Mouse (Mus musculus) heart, embryonic 13.5 days (tissue): ENCODE data around the gene Rhbdl2. TPM values are rescaled to one million over a fixed set of nuclear protein-coding genes. Genes with fewer than 3 reads are reported as not detected.

ENCODE experiments used
- ATAC-seq: fragments of 200-750 bp; cut with Nextera tagmentation; 2 replicates; pipeline ENCODE4 v1.8.0; 2017; ENCODE audit warnings: moderate TSS enrichment; ENCODE audit not compliant: insufficient number of reproducible peaks, low FRiP score, low TSS enrichment; ENCODE audit errors: extremely low read depth
- H3K27ac ChIP-seq: fragments of 300-500 bp; sonication (generic); replicated peaks from 2 replicates; pipeline ENCODE4 v1.5.1; 2015; ENCODE audit warnings: moderate library complexity, mild to moderate bottlenecking, inconsistent platforms
- H3K27me3 ChIP-seq: fragments of 300-500 bp; sonication (generic); replicated peaks from 2 replicates; pipeline ENCODE4 v1.6.1; 2015; ENCODE audit warnings: mild to moderate bottlenecking, inconsistent platforms
- H3K36me3 ChIP-seq: fragments of 300-500 bp; sonication (generic); 2 replicates; pipeline ENCODE4 v1.6.1; 2015; ENCODE audit warnings: mild to moderate bottlenecking, inconsistent platforms
- H3K4me1 ChIP-seq: fragments of 300-500 bp; sonication (generic); 2 replicates; pipeline ENCODE4 v1.6.1; 2015; ENCODE audit warnings: inconsistent platforms
- H3K4me2 ChIP-seq: fragments of 300-500 bp; sonication (generic); 2 replicates; pipeline ENCODE4 v1.6.1; 2015; ENCODE audit warnings: inconsistent platforms, mild to moderate bottlenecking, moderate library complexity
- H3K4me3 ChIP-seq: fragments of 300-500 bp; sonication (generic); 2 replicates; pipeline ENCODE4 v1.5.1; 2015; ENCODE audit warnings: moderate library complexity, mild to moderate bottlenecking, inconsistent platforms
- H3K9ac ChIP-seq: fragments of 300-500 bp; sonication (generic); 2 replicates; pipeline ENCODE4 v1.6.1; 2015; ENCODE audit warnings: inconsistent platforms, mild to moderate bottlenecking, moderate library complexity
- H3K9me3 ChIP-seq: fragments of 300-500 bp; sonication (generic); 2 replicates; pipeline ENCODE4 v1.6.1; 2016; ENCODE audit warnings: inconsistent platforms
- WGBS: fragments of 180-500 bp; shearing (Covaris S2); methylation state at CpG from one replicate; pipeline ENCODE4 v1.1.7; 2015; ENCODE audit warnings: mixed read lengths; 5-methylcytosine and 5-hydroxymethylcytosine counted together
- polyA plus RNA-seq: library from polyadenylated mRNA; unstranded; fragments of >200 nt; fragmentation: Nextera tagmentation; extraction: Ambion mirVana; gene quantifications from 2 replicates; pipeline ENCODE4 v1.2.1, GENCODE M21; 2015

The Rhbdl2 gene
- polyA plus RNA-seq, 1 experiment from 2014 or later = 2.2 TPM

GRCm38 (mm10) chr4:123767807-123768206 is 19.9 kb upstream of the Rhbdl2 start:
- 58% methylated on average over 3 of the region's 3 CpGs for WGBS
- ATAC-seq = no peak
- Histone ChIP-seq H3K36me3 (no peaks in the 10 kb centered on the region), H3K9ac (no peak overlapping the region), H3K4me1 (no peaks in the 10 kb centered on the region), H3K4me2 (no peak overlapping the region), H3K27me3 (no peaks in the 10 kb centered on the region), H3K4me3 (no peak overlapping the region), H3K9me3 (no peaks in the 10 kb centered on the region), H3K27ac (no peak overlapping the region)

GRCm38 (mm10) chr4:123768234-123768633 is 19.4 kb upstream of the Rhbdl2 start:
- Histone ChIP-seq H3K4me2 (no peak overlapping the region), H3K36me3 (no peaks in the 10 kb centered on the region), H3K27ac (no peak overlapping the region), H3K27me3 (no peaks in the 10 kb centered on the region), H3K4me3 (no peak overlapping the region), H3K4me1 (no peaks in the 10 kb centered on the region), H3K9me3 (no peaks in the 10 kb centered on the region), H3K9ac (no peak overlapping the region)
- WGBS = 77% methylated on average over 4 of the region's 4 CpGs
- no peak for ATAC-seq

DNA sequence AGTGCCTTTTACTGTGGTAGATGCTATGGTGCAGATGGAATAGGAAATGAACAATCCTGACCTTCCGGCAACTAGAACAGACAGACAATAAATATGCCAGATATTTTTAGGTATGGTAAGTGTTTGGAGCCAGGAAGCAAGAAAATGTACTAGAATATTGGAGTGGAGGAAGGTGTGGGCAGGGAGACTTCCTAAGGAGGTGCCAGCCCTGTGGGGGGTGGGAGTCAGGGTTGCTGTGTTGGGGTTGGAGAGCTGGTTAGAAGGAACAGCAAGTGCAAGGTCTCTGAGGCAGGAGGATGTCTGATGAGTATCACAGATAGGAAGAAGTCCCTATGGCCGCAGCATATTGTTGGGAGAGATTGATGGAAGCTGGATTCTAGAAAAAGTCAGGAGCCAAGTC is 5.0 kb downstream of the Rhbdl2 start:
- H3K27ac ChIP-seq = no peak overlapping the region
- ATAC-seq = no peak
- H3K36me3 ChIP-seq = no peaks in the 10 kb centered on the region
- H3K9me3 ChIP-seq = no peaks in the 10 kb centered on the region
- no peaks in the 10 kb centered on the region for H3K27me3 ChIP-seq
- WGBS = 76% methylated on average over 2 of the region's 2 CpGs
- H3K4me3 ChIP-seq = no peak overlapping the region
- no peak overlapping the region for H3K9ac ChIP-seq
- no peak overlapping the region for H3K4me2 ChIP-seq
- peaks cover 12% of the 10 kb centered on the region for H3K4me1 ChIP-seq

DNA sequence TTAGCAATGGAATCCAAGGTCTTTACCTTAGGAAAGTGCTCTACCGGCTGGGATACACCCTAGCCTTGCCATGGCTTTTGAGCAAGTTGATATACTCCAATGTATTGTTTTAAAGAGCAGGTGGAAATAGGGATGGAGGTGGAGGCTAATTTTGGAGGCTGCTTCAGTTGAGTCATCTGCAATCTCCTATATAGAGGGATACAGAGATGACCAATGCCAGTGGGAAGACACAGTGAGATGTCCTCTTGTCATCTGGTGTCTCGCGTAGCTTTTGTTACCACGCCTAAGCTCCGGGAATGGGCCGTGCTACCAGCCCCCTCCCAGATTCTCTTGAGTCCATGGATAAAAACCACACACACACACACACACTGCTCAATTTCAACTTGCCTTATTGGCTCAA is 5.5 kb downstream of the Rhbdl2 start:
- Histone ChIP-seq H3K4me1 (peaks cover 7% of the 10 kb centered on the region), H3K9me3 (no peaks in the 10 kb centered on the region), H3K4me3 (no peak overlapping the region), H3K27ac (no peak overlapping the region), H3K36me3 (no peaks in the 10 kb centered on the region), H3K9ac (no peak overlapping the region), H3K4me2 (no peak overlapping the region), H3K27me3 (no peaks in the 10 kb centered on the region)
- 85% methylated on average over 6 of the region's 6 CpGs for WGBS
- no peak for ATAC-seq

- Histone ChIP-seq H3K4me1 (no peaks in the 10 kb centered on the region), H3K27ac (no peak overlapping the region), H3K9me3 (no peaks in the 10 kb centered on the region), H3K36me3 (no peaks in the 10 kb centered on the region), H3K27me3 (no peaks in the 10 kb centered on the region), H3K9ac (no peak overlapping the region), H3K4me2 (no peak overlapping the region), H3K4me3 (no peak overlapping the region)
- no peak for ATAC-seq
- 71% methylated on average over 2 of the region's 2 CpGs for WGBS
Measured at GRCm38 (mm10) chr4:123795057-123795456, 7.4 kb downstream of the Rhbdl2 start.

DNA sequence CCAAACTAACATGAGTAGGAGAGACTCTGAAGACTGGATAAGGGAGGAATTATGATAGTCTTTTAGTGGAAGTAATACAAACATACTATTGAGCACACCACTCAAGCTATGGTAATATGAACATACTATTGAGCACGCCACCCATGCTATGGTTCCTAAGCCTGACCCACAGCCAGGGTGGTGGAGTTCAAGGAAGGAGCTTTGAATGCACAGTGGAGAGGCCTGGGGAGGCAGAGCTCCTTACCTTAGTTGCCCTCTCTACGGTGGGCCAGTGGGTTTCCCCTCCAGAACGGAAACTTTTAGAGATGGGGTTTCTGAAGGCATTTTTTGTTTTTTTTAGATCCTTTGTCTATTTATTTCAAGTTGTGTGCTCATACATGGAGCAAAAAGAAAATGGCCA is 9.7 kb downstream of the Rhbdl2 start:
- Histone ChIP-seq H3K27ac (no peak overlapping the region), H3K36me3 (no peaks in the 10 kb centered on the region), H3K9me3 (no peaks in the 10 kb centered on the region), H3K27me3 (no peaks in the 10 kb centered on the region), H3K4me3 (no peak overlapping the region), H3K4me1 (no peaks in the 10 kb centered on the region), H3K9ac (no peak overlapping the region), H3K4me2 (no peak overlapping the region)
- ATAC-seq = no peak
- 87% methylated on average over 3 of the region's 3 CpGs for WGBS

DNA sequence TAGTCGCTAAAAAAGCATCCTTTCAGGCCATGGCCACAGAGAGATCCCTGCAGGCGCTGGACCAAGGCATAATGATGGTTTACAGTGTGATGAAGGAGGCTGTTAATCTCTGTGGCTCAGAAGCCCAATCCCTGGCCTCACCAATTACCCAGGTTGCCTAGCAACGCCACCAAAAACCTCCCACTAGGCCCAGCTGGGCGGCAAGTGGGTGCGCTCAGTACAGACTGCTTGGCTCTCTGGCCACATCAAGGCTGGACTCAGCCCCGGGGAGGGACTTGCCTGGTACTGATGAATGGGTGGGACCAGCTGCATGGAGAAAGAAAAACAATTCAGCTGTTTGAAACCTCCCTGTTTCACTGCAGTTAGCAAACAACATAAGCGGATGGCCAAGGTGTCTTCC is 10.2 kb downstream of the Rhbdl2 start:
- WGBS = 57% methylated on average over 7 of the region's 7 CpGs
- no peak for ATAC-seq
- Histone ChIP-seq H3K4me2 (no peak overlapping the region), H3K9ac (no peak overlapping the region), H3K4me3 (no peak overlapping the region), H3K36me3 (no peaks in the 10 kb centered on the region), H3K9me3 (no peaks in the 10 kb centered on the region), H3K4me1 (no peaks in the 10 kb centered on the region), H3K27me3 (no peaks in the 10 kb centered on the region), H3K27ac (no peak overlapping the region)

DNA sequence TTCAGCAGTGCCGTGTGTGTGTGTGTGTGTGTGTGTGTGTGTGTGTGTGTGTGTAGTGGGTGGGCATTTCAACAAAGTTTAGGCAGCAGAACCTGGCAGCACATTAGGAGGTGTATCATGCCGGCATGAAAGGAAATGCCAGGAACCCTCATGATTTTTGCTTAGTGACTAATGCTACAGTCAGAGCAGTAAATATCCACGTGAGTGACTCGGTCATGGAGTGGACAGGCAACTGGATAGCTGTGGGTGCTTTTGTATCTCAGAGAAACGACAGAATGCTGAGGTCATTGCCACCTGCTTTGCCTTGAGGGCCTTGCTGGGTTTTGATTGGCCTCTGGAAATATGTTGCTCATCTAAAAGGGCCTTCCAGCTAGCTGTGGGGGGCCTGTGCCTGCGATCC is 16.0 kb downstream of the Rhbdl2 start:
- ATAC-seq = no peak
- 64% methylated on average over 6 of the region's 6 CpGs for WGBS
- Histone ChIP-seq H3K9ac (no peak overlapping the region), H3K4me3 (no peak overlapping the region), H3K9me3 (0 out of 2 replicates have a peak, but pooled peaks cover 3% of the 10 kb centered on the region), H3K27me3 (no peaks in the 10 kb centered on the region), H3K4me1 (no peaks in the 10 kb centered on the region), H3K27ac (no peak overlapping the region), H3K4me2 (no peak overlapping the region), H3K36me3 (no peaks in the 10 kb centered on the region)

GRCm38 (mm10) chr4:123808304-123808703 is 20.6 kb downstream of the Rhbdl2 start:
- H3K4me3 ChIP-seq = no peak overlapping the region
- H3K4me2 ChIP-seq = no peak overlapping the region
- peaks cover 15% of the 10 kb centered on the region for H3K4me1 ChIP-seq
- 0 out of 2 replicates have a peak, but pooled peaks cover 3% of the 10 kb centered on the region for H3K9me3 ChIP-seq
- H3K27ac ChIP-seq = no peak overlapping the region
- no peaks in the 10 kb centered on the region for H3K36me3 ChIP-seq
- no peak overlapping the region for H3K9ac ChIP-seq
- no peak for ATAC-seq
- WGBS = 79% methylated on average over 11 of the region's 11 CpGs
- no peaks in the 10 kb centered on the region for H3K27me3 ChIP-seq

DNA sequence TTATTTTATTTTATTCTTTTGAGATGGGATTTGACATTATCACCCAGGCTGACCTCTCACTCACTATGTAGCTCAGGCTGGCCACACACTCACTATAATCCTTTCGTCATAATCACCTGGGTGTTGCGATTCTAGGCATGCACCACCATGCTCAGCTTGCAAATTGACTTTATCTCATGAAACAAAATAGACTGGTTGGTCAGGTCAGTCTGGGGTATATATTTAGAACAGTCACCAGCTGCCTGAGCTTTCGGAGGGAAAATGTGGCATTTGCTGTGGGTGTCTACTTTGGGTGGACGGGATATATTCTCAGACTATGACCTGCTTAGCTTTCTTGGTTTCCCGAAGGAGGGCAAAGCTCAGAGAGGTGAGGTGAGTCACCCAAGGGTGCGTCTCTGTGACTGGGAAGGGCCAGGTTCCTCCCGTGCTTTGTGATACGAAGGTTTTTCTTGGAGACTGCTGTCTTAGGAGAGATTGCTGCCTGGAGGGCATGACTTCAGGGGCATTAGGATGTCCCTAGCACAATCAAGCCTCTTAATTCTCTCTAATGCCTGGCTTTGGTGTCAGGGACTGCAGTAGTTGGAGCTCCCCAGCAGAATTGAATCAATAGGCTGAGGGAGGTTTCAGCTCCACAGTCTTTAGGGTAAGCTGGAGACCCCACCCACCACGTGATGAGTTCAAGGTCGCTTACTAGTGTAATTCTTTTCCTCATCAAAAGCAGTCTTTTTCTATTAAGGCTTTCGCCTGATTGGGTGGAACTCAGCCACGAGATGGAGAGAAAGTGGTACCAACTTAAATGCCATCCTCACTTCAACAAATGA is 23.0 kb downstream of the Rhbdl2 start:
- H3K27me3 ChIP-seq = no peaks in the 10 kb centered on the region
- H3K4me1 ChIP-seq = peaks cover 15% of the 10 kb centered on the region
- H3K4me2 ChIP-seq = peak overlapping the region; percentile 41
- 0 out of 2 replicates have a peak, but pooled peaks cover 3% of the 10 kb centered on the region for H3K9me3 ChIP-seq
- peak overlapping the region; percentile 70 for H3K27ac ChIP-seq
- H3K36me3 ChIP-seq = no peaks in the 10 kb centered on the region
- no peak overlapping the region for H3K4me3 ChIP-seq
- no peak for ATAC-seq
- 59% methylated on average over 12 of the region's 12 CpGs for WGBS
- 0 out of 2 replicates have a peak overlapping the region, but pooled peaks have one; percentile 8 for H3K9ac ChIP-seq

- H3K9me3 ChIP-seq = 0 out of 2 replicates have a peak, but pooled peaks cover under 1% of the 10 kb centered on the region
- no peaks in the 10 kb centered on the region for H3K27me3 ChIP-seq
- H3K4me3 ChIP-seq = no peak overlapping the region
- no peak for ATAC-seq
- no peak overlapping the region for H3K4me2 ChIP-seq
- peaks cover 15% of the 10 kb centered on the region for H3K4me1 ChIP-seq
- no peaks in the 10 kb centered on the region for H3K36me3 ChIP-seq
- no peak overlapping the region for H3K27ac ChIP-seq
- no peak overlapping the region for H3K9ac ChIP-seq
- 73% methylated on average over 3 of the region's 3 CpGs for whole genome bisulfite sequencing
Measured at GRCm38 (mm10) chr4:123812525-123812924, 24.9 kb downstream of the Rhbdl2 start.

DNA sequence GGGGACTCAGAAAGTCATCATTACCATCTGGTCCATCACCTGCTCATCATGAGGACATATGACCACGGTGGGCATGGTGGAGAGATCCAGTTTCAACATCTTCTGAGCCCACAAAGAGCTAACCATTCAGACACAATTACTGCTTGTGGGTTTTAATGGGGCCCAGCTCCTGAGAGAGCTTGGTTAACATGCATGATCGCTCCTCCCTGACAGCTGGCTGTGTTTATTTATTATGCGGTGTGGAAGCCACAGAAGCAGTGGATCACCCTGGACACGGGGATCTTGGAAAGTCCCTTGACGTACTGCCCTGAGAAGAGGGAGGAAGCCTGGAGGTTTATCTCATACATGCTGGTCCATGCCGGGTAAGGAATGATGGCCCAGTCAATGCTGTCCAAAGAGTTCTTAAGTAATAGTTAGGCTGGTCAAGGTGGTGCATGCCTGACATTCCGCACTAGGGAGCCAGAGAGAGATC is 26.4 kb downstream of the Rhbdl2 start:
- Histone ChIP-seq H3K4me1 (peaks cover 15% of the 10 kb centered on the region), H3K4me3 (no peak overlapping the region), H3K4me2 (no peak overlapping the region), H3K36me3 (no peaks in the 10 kb centered on the region), H3K9ac (no peak overlapping the region), H3K27ac (no peak overlapping the region), H3K27me3 (no peaks in the 10 kb centered on the region), H3K9me3 (no peaks in the 10 kb centered on the region)
- no peak for ATAC-seq
- 70% methylated on average over 7 of the region's 7 CpGs for WGBS
